Mouse (Mus musculus): ENCODE measurements around the gene Parva.

DNA sequence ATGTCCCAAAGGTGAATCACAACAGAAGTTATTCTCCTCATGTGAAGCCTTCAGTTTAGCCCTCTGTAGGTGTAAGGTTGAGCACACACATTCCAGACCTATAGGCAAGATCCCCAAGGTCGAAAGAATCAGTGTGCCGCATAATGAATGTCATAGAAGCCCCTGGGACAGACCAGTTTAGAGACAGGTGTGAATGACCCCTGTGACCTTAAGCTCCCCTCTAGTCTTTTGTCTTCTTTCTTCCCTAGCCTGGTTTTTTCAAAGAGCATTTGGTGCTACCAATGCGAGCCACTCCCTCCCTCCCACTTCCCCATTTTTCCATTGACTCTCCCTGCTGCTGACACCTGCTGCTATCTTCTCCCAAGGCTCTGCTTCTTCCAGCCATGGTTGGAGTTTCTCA lies 121.8 kb downstream of the Parva start:
- TF ChIP-seq ZNF384 (IDR thresholded peaks at IDR 0.05; ENCODE audit: low read depth, low read length) (no peak), CHD2 (IDR thresholded peaks at IDR 0.05; ENCODE audit: low read depth, low read length) (no peak)

Data from ES-E14 (cell line).